Mouse (Mus musculus) right cerebral cortex, adult 2 months (tissue): ENCODE data around the gene Fam19a1.

ENCODE experiments used
- DNase-seq, 2 experiments: peaks; one replicate each; pipeline ENCODE4 v3.0.0; 2021 to 2022; ENCODE audit warnings: low spot score in 2 of 2

Fam19a1 gene

GRCm38 (mm10) chr6:96437814-96438213 lies 324.9 kb downstream of the Fam19a1 start:
- DNase-seq: no peak

GRCm38 (mm10) chr6:96439419-96439818 lies 326.5 kb downstream of the Fam19a1 start:
- DNase-seq: no peak

- no peak for DNase-seq
Observed at GRCm38 (mm10) chr6:96441971-96442370, 329.0 kb downstream of the Fam19a1 start.

- DNase-seq: no peak
Observed at GRCm38 (mm10) chr6:96447466-96447865, 334.5 kb downstream of the Fam19a1 start.

GRCm38 (mm10) chr6:96456266-96456665 lies 343.3 kb downstream of the Fam19a1 start:
- DNase-seq: no peak

- DNase-seq: no peak
Observed at GRCm38 (mm10) chr6:96457590-96458259, 344.8 kb downstream of the Fam19a1 start.

DNA sequence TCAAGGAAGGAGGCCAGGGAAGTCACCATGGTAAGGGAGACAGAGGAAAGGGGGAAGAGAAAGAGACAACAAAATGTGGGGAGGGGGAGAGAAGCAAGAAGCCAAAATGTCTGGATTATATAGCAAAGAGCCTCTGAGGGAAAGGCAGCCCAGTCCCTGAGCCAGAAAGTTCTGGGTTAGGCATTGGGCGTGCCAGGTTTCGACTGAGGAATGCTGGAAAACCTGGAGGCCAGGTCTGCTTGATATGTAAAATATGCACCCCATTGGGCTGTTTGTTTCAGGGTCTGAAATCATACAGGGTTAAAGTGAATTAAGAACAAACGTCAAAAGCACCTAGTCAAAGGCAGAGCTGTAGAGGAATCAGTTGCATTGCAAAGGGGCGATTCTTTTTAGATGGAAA lies 346.1 kb downstream of the Fam19a1 start:
- DNase-seq: no peak

- DNase-seq: no peak
Observed at GRCm38 (mm10) chr6:96499464-96499863, 386.5 kb downstream of the Fam19a1 start.

DNA sequence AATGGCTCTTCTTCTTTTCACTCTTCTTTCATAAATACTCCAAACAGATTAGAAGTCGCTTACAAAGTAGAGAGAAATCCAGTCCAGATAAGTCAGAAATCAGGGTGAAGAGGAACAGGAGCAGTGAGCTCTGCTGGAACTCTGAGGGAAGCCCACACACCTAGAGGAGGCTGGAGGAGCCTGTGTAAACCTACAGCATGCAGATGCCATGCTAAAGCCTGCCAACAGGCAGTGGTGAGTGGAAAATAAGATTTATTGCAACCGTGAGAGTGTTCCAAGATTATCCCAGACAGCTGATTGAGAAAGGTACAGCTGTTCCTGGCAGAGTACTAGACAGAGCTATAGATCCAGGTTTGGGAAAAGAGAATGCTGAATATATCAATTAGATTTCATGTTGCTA lies 428.6 kb downstream of the Fam19a1 start:
- DNase-seq: peak; percentile 24 to 41

GRCm38 (mm10) chr6:96544832-96545231 lies 431.9 kb downstream of the Fam19a1 start:
- no peak for DNase-seq

- DNase-seq: no peak
Observed at GRCm38 (mm10) chr6:96550431-96550830, 437.5 kb downstream of the Fam19a1 start.

DNA sequence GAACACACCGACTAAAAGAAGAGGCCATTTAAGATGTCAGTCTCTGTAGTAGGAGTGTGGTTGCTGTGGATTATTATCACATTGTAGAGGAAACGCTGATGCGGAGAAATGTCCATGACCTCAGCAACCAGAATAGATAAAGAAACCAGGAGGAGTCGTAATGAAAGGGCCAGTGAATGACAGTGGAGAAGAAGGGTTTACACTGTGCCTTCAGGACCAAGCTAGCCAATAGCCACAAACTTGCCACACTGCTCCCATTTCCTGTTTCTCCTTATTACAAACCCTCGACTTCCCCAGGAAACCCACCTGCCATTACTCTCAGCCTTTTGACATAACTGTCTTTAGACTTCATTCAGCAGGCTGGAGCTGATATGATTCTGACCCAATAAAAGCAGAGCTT lies 465.7 kb downstream of the Fam19a1 start:
- no peak for DNase-seq

GRCm38 (mm10) chr6:96580726-96581125 lies 467.8 kb downstream of the Fam19a1 start:
- DNase-seq: no peak

GRCm38 (mm10) chr6:96581187-96581586 lies 468.2 kb downstream of the Fam19a1 start:
- DNase-seq: no peak

GRCm38 (mm10) chr6:96587427-96587826 lies 474.5 kb downstream of the Fam19a1 start:
- no peak for DNase-seq

GRCm38 (mm10) chr6:96593031-96593430 lies 480.1 kb downstream of the Fam19a1 start:
- DNase-seq: no peak

DNA sequence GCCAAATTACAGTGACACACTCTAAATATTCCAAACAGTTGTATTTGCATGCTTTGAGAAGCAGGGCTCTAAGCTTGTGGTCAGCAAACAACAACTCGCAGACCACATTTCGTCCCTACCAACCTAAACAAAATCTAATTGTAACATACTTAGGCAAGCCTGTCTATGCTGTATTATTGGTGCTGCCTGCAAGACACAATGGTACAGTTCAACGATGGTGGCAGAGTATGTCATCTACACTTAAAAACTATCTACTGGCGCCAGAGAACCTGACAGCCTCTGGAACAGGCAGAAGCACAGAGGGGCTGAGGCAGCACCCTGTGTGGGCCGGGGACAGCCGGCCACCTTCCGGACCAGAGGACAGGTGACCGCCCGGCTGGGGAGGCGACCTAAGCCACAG lies 482.2 kb downstream of the Fam19a1 start:
- no peak for DNase-seq

- DNase-seq: no peak
Observed at GRCm38 (mm10) chr6:96624196-96624595, 511.2 kb downstream of the Fam19a1 start.

- DNase-seq: no peak
Observed at GRCm38 (mm10) chr6:96631518-96631917, 518.6 kb downstream of the Fam19a1 start.

DNA sequence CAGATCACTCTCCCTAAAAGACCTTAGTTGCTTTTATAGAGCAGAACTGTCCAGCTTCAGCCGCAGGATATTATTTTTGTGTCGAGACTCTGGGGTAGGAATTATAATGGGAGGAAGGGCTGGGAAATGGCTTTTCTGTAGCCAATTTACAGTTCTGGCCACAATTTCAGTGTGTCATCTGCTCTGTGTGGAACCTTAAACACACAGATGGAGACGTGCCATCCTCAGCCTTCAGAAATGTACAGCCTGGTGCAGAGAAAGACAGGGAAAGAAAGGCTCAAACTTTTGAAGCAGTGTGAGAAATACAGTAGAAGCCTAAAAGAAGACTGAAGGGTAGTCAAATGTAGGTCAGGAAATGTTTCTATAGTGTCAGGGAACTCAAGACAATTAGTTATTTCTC lies 519.3 kb downstream of the Fam19a1 start:
- peak in 1 of 2 experiments; percentile 16 for DNase-seq

GRCm38 (mm10) chr6:96635663-96636062 lies 522.7 kb downstream of the Fam19a1 start:
- no peak for DNase-seq

DNA sequence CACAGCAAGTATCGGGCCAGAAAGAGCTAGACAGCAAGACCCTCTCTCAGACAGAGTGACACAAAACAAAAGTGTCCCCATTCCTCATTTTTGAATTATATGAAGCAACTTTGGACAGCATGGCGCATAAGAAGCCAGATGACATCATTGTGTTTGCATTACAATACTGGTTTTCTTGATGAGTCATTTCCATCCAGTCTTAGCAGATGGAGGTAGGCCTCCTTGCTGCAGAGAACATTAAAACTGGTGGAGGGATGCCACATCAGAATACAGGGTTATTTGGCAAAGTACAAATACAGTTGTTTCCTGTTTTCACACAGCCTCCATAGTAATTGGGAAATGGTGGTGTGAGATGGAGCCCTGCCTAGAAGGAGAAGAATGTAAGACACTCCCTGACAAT lies 535.8 kb downstream of the Fam19a1 start:
- DNase-seq: peak in 1 of 2 experiments; percentile 11

- no peak for DNase-seq
Observed at GRCm38 (mm10) chr6:96649267-96649666, 536.3 kb downstream of the Fam19a1 start.

DNA sequence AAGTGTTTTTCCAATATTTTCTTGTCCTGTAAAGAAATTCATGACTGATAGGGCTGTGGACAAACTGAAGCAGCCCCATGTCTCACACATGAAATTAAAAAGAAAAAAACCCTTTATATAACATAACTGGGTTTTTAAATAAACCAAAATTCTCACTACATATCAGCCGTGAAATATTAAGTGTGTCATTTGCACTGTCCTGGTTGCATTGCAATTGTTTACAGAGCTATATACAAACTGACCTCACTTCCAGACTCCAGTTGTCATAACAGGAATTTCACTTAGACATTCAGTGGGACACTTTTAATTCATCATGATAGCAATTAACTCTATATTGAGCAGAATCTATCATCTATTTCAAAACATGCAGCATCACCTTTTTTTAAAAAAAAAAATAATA lies 553.4 kb downstream of the Fam19a1 start:
- DNase-seq: no peak
